Mouse (Mus musculus) embryo, embryonic 11 days (tissue): ENCODE measurements around the gene Mblac1.

ENCODE experiments used
- DNase-seq: peaks from one replicate; pipeline ENCODE4 v3.0.0-alpha.2; 2015

Gene Mblac1

DNA sequence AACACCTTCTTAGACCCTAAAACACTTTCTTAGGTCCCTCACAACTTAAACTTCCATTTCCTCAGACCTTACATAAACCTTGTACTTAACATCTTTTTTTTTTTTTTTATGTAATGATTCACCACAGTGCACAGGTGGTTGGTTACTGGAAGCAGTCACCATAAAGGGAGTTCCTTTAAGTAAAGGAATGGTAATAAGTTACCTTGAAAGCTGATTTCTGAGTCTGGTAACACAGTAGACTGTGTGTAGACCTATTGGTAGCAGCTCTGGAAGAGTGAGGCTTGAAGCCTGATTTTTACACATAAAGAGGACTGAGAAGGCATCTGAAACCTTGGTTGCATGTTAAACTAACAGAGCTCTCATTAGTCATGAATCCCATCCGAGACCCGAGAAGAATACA, 25.8 kb downstream of the Mblac1 start:
- DNase-seq = no peak

GRCm38 (mm10) chr5:138222111-138222510, 28.0 kb downstream of the Mblac1 start:
- DNase-seq = peak; percentile 78

GRCm38 (mm10) chr5:138223287-138223686, 29.2 kb downstream of the Mblac1 start:
- no peak for DNase-seq

- DNase-seq = no peak
Observed at GRCm38 (mm10) chr5:138225700-138226099, 31.6 kb downstream of the Mblac1 start, which contains the start of gene Nxpe5. Nxpe5 (plus strand) TSS chr5:138225898.

DNA sequence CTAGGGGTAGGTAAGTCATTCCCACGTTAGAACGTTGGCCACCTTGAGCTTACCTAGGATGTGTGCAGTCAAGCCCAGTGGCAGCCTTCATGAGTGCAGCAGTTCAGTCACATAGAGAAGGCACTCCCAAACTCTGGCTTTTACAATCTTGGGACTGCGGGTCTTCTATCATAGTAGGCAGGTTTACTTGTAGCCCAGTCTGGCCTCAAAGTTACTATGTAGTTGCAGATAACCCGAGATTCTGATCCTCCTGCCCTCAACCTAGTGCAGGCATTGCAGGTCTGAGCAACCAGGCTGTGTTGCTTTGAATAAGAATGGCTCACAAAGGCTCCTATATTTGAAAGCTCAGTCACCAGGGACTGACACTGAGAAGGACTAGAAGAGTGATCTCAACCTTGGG, 32.4 kb downstream of the Mblac1 start:
- no peak for DNase-seq

DNA sequence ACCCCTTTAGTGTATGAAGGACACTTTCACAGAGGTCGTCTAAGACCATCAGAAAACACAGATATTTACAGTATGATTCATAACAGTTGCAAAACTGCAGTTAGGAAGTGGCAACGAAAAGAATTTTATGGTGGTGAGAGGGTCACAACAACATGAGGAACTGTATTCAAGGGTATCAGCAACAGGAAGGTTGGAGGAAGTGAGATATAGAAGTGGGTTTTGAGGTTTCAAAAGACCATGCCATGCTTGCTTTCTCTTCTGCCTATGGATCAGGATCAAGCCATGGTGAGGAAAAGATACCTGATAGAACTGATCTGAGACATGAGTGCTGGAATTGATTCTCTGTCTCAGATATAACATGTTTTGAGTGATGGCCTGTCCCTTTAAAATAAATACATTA, 33.3 kb downstream of the Mblac1 start:
- no peak for DNase-seq

GRCm38 (mm10) chr5:138228026-138228425, 33.9 kb downstream of the Mblac1 start:
- peak; percentile 10 for DNase-seq

- no peak for DNase-seq
Observed at GRCm38 (mm10) chr5:138229511-138229910, 35.4 kb downstream of the Mblac1 start.

- no peak for DNase-seq
Observed at GRCm38 (mm10) chr5:138233778-138234177, 39.7 kb downstream of the Mblac1 start.

- DNase-seq = no peak
Observed at GRCm38 (mm10) chr5:138234224-138234623, 40.1 kb downstream of the Mblac1 start.

- no peak for DNase-seq
Observed at GRCm38 (mm10) chr5:138241511-138241910, 47.4 kb downstream of the Mblac1 start.
